Mouse (Mus musculus): Measurements from ENCODE around the gene Alpk1. TPM values are rescaled to one million over a fixed set of nuclear protein-coding genes. Genes with fewer than 3 reads are reported as not detected.
"Not testable (repeated sequence)": the region's sequence is repeated elsewhere in the genome, so short reads cannot be mapped to it uniquely, and the experiment has no call there.

Gene Alpk1
- total RNA-seq, 1 experiment, result 0.80 TPM

DNA sequence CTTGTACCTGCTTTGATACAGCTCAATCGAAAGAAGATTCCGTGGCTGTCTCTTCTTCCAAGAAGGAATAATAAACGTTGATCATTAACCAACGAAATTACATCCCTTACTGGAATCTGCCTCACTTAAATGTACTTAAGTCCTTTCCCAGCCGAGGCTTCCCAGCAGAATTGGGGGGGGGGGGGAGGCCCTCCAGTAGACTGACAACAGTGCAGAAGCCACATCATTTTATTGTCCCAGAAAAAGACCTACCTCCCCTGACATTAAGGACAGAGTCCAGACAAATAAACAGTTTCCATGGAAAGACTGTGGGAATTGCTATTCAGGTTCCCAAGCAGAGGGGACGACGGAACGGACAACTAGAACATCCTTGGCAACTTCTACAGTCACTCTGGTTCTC, 8.6 kb upstream of the Alpk1 start:
- no peaks in the 10 kb centered on the region for H3K36me3 ChIP-seq (ENCODE audit: control insufficient read depth, insufficient read depth, low read length, poor library complexity, severe bottlenecking)
- H3K4me3 ChIP-seq (ENCODE audit: insufficient read depth in 1 of 2, low read depth in 1 of 2, low read length in 2 of 2, poor library complexity in 1 of 2, severe bottlenecking in 1 of 2), result no peak overlapping the region
- H3K27ac ChIP-seq (ENCODE audit: insufficient read depth, low read depth, low read length, poor library complexity, severe bottlenecking), result no peak overlapping the region
- in situ Hi-C loops (cut with MboI; ENCODE audit: low sequenced_read_pairs in 2 of 2, unreplicated experiment in 2 of 2), result no loop called here
- H3K4me1 ChIP-seq (ENCODE audit: control insufficient read depth in 2 of 2, insufficient read depth in 2 of 2, low read length in 2 of 2, poor library complexity in 1 of 2), result no peaks in the 10 kb centered on the region; a peak in 1 of 4 replicates
- TF ChIP-seq MAFK (IDR thresholded peaks at IDR 0.05; ENCODE audit: insufficient read depth, low read depth, low read length), result no peak
- no peak for TF ChIP-seq ZC3H11A (IDR thresholded peaks at IDR 0.05; ENCODE audit: borderline replicate concordance, low read depth, low read length)
- no peak for TF ChIP-seq ZNF384 (IDR thresholded peaks at IDR 0.05; ENCODE audit: low read depth, low read length)
- TF ChIP-seq HCFC1 (IDR thresholded peaks at IDR 0.05; ENCODE audit: borderline replicate concordance, insufficient read depth, low read length), result no peak
- TF ChIP-seq CHD2 (IDR thresholded peaks at IDR 0.05; ENCODE audit: low read depth, low read length), result no peak
- H3K9me3 ChIP-seq (ENCODE audit: control insufficient read depth, insufficient read depth, low read depth, low read length), result no peaks in the 10 kb centered on the region
- no peak for DNase-seq (ENCODE audit: low read depth, low spot score)
- H3K9ac ChIP-seq (ENCODE audit: insufficient read depth, low read depth, low read length, poor library complexity, severe bottlenecking), result no peak overlapping the region

- TF ChIP-seq ZNF384 (IDR thresholded peaks at IDR 0.05; ENCODE audit: low read depth, low read length), result no peak
- TF ChIP-seq CHD2 (IDR thresholded peaks at IDR 0.05; ENCODE audit: low read depth, low read length), result no peak
- TF ChIP-seq MAFK (IDR thresholded peaks at IDR 0.05; ENCODE audit: insufficient read depth, low read depth, low read length), result no peak
- no peak for TF ChIP-seq HCFC1 (IDR thresholded peaks at IDR 0.05; ENCODE audit: borderline replicate concordance, insufficient read depth, low read length)
- TF ChIP-seq ZC3H11A (IDR thresholded peaks at IDR 0.05; ENCODE audit: borderline replicate concordance, low read depth, low read length), result no peak
- in situ Hi-C loops (cut with MboI; ENCODE audit: low sequenced_read_pairs in 2 of 2, unreplicated experiment in 2 of 2), result no loop called here
- no peaks in the 10 kb centered on the region; a peak in 1 of 4 replicates for H3K4me1 ChIP-seq (ENCODE audit: control insufficient read depth in 2 of 2, insufficient read depth in 2 of 2, low read length in 2 of 2, poor library complexity in 1 of 2)
- no peak overlapping the region for H3K9ac ChIP-seq (ENCODE audit: insufficient read depth, low read depth, low read length, poor library complexity, severe bottlenecking)
- H3K27ac ChIP-seq (ENCODE audit: insufficient read depth, low read depth, low read length, poor library complexity, severe bottlenecking), result no peak overlapping the region
- DNase-seq (ENCODE audit: low read depth, low spot score), result no peak
- H3K9me3 ChIP-seq (ENCODE audit: control insufficient read depth, insufficient read depth, low read depth, low read length), result no peaks in the 10 kb centered on the region
- H3K4me3 ChIP-seq (ENCODE audit: insufficient read depth in 1 of 2, low read depth in 1 of 2, low read length in 2 of 2, poor library complexity in 1 of 2, severe bottlenecking in 1 of 2), result no peak overlapping the region
- no peaks in the 10 kb centered on the region for H3K36me3 ChIP-seq (ENCODE audit: control insufficient read depth, insufficient read depth, low read length, poor library complexity, severe bottlenecking)
Observed at GRCm38 (mm10) chr3:127788038-127788437, 7.7 kb upstream of the Alpk1 start.

DNA sequence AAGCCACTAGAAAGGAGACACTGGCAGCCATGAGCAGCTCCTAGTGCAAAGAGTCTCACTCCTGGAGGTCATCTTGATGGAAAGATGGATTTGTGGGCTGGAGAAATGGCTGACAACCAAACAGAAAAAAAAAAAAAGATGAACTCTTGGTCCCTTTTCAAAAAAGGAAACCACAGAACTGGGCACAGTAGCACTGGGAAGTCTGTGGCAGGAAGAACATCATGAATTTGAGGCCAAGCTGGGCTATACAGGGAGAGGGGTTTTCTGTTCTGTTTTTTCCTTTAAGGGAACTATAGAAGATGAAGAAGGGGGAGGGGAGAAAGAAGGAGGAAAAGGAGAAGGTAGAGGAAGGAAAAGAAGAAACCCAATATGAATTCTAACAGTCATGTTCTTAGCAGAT, 6.7 kb upstream of the Alpk1 start:
- Histone ChIP-seq H3K4me1 (ENCODE audit: control insufficient read depth in 2 of 2, insufficient read depth in 2 of 2, low read length in 2 of 2, poor library complexity in 1 of 2) (no peaks in the 10 kb centered on the region; a peak in 1 of 4 replicates), H3K4me3 (ENCODE audit: insufficient read depth in 1 of 2, low read depth in 1 of 2, low read length in 2 of 2, poor library complexity in 1 of 2, severe bottlenecking in 1 of 2) (no peak overlapping the region), H3K9me3 (ENCODE audit: control insufficient read depth, insufficient read depth, low read depth, low read length) (no peaks in the 10 kb centered on the region), H3K36me3 (ENCODE audit: control insufficient read depth, insufficient read depth, low read length, poor library complexity, severe bottlenecking) (no peaks in the 10 kb centered on the region), H3K9ac (ENCODE audit: insufficient read depth, low read depth, low read length, poor library complexity, severe bottlenecking) (no peak overlapping the region), H3K27ac (ENCODE audit: insufficient read depth, low read depth, low read length, poor library complexity, severe bottlenecking) (no peak overlapping the region)
- TF ChIP-seq ZC3H11A (IDR thresholded peaks at IDR 0.05; ENCODE audit: borderline replicate concordance, low read depth, low read length) (no peak), MAFK (IDR thresholded peaks at IDR 0.05; ENCODE audit: insufficient read depth, low read depth, low read length) (no peak), HCFC1 (IDR thresholded peaks at IDR 0.05; ENCODE audit: borderline replicate concordance, insufficient read depth, low read length) (no peak), CHD2 (IDR thresholded peaks at IDR 0.05; ENCODE audit: low read depth, low read length) (no peak), ZNF384 (IDR thresholded peaks at IDR 0.05; ENCODE audit: low read depth, low read length) (no peak)
- no peak for DNase-seq (ENCODE audit: low read depth, low spot score)
- in situ Hi-C loops (cut with MboI; ENCODE audit: low sequenced_read_pairs in 2 of 2, unreplicated experiment in 2 of 2), result no loop called here

- H3K36me3 ChIP-seq (ENCODE audit: control insufficient read depth, insufficient read depth, low read length, poor library complexity, severe bottlenecking); DNase-seq (ENCODE audit: low read depth, low spot score); H3K27ac ChIP-seq (ENCODE audit: insufficient read depth, low read depth, low read length, poor library complexity, severe bottlenecking); H3K4me3 ChIP-seq (ENCODE audit: insufficient read depth in 1 of 2, low read depth in 1 of 2, low read length in 2 of 2, poor library complexity in 1 of 2, severe bottlenecking in 1 of 2); H3K9me3 ChIP-seq (ENCODE audit: control insufficient read depth, insufficient read depth, low read depth, low read length); H3K4me1 ChIP-seq (ENCODE audit: control insufficient read depth in 2 of 2, insufficient read depth in 2 of 2, low read length in 2 of 2, poor library complexity in 1 of 2); H3K9ac ChIP-seq (ENCODE audit: insufficient read depth, low read depth, low read length, poor library complexity, severe bottlenecking); in situ Hi-C loops (cut with MboI; ENCODE audit: low sequenced_read_pairs in 2 of 2, unreplicated experiment in 2 of 2): not testable (repeated sequence)
Observed at GRCm38 (mm10) chr3:127783680-127784079, 3.4 kb upstream of the Alpk1 start.

GRCm38 (mm10) chr3:127782921-127783320, 2.6 kb upstream of the Alpk1 start:
- no peaks in the 10 kb centered on the region for H3K4me1 ChIP-seq (ENCODE audit: control insufficient read depth in 2 of 2, insufficient read depth in 2 of 2, low read length in 2 of 2, poor library complexity in 1 of 2)
- no peak overlapping the region for H3K4me3 ChIP-seq (ENCODE audit: insufficient read depth in 1 of 2, low read depth in 1 of 2, low read length in 2 of 2, poor library complexity in 1 of 2, severe bottlenecking in 1 of 2)
- no peaks in the 10 kb centered on the region for H3K9me3 ChIP-seq (ENCODE audit: control insufficient read depth, insufficient read depth, low read depth, low read length)
- H3K9ac ChIP-seq (ENCODE audit: insufficient read depth, low read depth, low read length, poor library complexity, severe bottlenecking), result no peak overlapping the region
- no peak for TF ChIP-seq ZC3H11A (IDR thresholded peaks at IDR 0.05; ENCODE audit: borderline replicate concordance, low read depth, low read length)
- no peak for TF ChIP-seq ZNF384 (IDR thresholded peaks at IDR 0.05; ENCODE audit: low read depth, low read length)
- TF ChIP-seq MAFK (IDR thresholded peaks at IDR 0.05; ENCODE audit: insufficient read depth, low read depth, low read length), result no peak
- no peak for TF ChIP-seq CHD2 (IDR thresholded peaks at IDR 0.05; ENCODE audit: low read depth, low read length)
- TF ChIP-seq HCFC1 (IDR thresholded peaks at IDR 0.05; ENCODE audit: borderline replicate concordance, insufficient read depth, low read length), result no peak
- DNase-seq (ENCODE audit: low read depth, low spot score), result no peak
- H3K36me3 ChIP-seq (ENCODE audit: control insufficient read depth, insufficient read depth, low read length, poor library complexity, severe bottlenecking), result no peaks in the 10 kb centered on the region
- no peak overlapping the region for H3K27ac ChIP-seq (ENCODE audit: insufficient read depth, low read depth, low read length, poor library complexity, severe bottlenecking)
- in situ Hi-C loops (cut with MboI; ENCODE audit: low sequenced_read_pairs in 2 of 2, unreplicated experiment in 2 of 2), result no loop called here
